Mouse (Mus musculus) forelimb bud, embryonic 11.5 days (tissue): ENCODE measurements at regions not wholly inside any gene's neighbourhood (a gene's known extent, or its start where the extent isn't known, plus 50 kb on each side); places are given as distances from the start of the nearest gene placed in this dataset.

ENCODE experiments used
- DNase-seq: peaks from one replicate; pipeline ENCODE4 v3.0.0-alpha.2; 2012; ENCODE audit warnings: low read depth, low spot score

- no peak for DNase-seq
Observed at GRCm38 (mm10) chr15:37166744-37167143, 159.2 kb upstream of the Zfp706 start.

DNA sequence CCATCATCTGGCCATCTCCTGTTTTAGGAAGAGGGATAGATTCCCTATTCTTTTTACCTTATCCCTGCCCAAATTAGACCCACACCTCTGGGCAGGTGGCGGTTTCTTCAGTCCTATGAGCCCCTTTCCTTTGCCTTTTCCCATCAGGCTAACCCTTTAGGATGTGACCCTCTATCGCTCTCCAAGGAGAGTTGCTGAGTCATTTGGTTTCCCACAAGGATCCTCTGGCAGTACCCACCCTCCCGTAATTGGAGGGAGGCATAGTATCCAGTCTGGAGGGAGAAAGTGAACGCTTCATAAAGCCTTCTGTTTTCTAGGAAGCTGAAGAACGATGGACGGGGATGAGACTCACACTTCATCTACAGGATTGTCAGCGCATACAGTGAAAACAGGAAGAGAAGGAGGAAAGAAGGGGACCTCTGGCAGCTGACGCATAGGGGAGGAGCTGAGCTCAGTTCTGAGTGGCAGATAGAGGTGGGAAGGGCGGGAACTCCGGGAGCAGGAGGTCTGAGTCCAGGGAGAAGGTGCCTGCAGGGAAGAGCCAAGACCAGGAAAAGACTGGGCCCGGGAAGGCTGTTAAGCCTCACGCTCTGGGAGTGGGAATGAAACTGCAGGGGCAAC lies 158.4 kb upstream of the Zfp706 start:
- no peak for DNase-seq

GRCm38 (mm10) chr15:37165216-37165615 lies 157.6 kb upstream of the Zfp706 start:
- DNase-seq: no peak

DNA sequence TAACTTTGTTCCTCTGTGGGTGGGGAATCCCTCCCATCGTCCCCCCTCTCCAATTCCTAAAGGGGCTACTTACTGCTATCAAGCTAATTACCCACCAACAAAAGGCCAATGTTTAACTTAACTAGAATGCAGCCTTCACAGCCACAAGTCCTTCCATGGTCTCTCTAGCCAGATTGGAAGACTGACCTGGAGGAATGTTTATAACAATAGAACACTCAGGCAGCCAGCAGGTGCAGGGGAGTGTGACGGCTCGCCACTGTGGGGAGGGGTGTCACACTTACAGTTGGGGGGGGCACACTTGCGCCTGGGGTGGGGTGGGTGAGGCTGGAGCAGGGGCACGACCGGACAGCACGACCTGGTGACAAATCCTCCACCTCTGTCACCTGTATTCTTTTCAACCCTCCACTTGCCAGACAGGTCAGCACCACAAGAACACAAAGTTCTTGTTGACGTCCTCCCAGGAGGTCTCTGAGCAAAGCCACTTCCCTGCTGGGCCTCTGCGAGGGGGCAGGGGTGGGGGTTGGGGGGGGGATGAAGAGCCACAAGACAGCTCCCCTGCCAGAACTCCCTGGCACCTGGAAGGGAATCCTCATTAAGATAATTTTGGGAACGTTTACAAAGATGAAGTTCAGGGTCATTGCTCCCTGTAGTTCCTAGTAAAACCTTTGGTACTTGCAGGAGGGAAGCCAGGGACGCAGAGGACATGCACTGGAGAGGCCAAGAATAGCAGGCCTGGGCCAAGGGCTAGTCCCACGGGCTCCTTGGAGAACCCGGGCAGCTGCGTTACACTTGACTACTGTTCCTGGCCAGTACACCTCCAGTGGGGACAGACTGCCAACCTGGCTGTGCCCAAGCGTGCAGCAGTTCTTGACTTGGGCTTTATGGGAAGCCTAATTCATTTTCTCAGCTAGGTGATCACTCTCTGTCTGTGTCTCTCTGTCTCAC lies 156.9 kb upstream of the Zfp706 start:
- no peak for DNase-seq

- DNase-seq: no peak
Observed at GRCm38 (mm10) chr15:37159956-37160355, 152.4 kb upstream of the Zfp706 start.

DNA sequence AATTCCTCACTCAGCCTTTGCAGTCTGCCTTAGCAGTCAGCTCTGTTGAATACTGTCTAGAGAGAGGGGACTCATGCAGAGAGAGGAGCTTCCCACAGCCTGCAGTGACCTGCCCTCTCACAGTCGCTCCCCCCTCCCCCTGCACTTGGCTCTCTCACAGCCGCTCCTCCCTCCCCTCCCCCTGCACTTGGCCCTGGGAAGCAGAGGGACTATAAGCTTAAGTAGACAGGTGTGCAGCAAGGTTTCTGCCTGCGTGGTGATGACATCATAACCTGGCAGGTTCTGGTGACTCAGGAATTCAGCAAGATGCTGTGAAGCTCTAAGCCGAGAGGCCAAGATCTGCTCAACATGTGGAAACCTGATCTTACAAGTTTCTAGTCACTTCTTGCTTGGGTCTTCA lies 151.8 kb upstream of the Zfp706 start:
- peak; percentile 40 for DNase-seq

GRCm38 (mm10) chr15:37157386-37157785 lies 149.8 kb upstream of the Zfp706 start:
- no peak for DNase-seq

DNA sequence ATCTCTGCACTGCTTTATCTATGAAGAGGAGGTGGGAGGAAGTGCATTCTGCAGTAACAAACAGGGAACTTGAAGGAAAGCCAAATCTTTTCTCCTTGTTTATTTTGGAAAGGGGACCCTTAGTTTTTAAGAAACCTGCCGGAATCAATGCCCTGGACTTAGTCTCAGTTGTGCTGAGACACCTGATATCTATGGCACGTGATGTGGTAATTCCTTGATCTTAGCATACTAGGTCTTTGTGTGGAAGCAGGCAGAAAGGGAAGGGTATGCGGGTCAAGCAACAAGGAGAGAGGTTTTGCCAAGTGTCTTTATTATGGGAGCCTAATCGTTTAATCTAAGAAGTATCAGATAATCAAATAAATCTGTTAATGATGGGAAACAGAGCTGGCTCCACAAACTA lies 147.4 kb upstream of the Zfp706 start:
- DNase-seq: no peak

GRCm38 (mm10) chr15:37153177-37153576 lies 145.6 kb upstream of the Zfp706 start:
- no peak for DNase-seq

DNA sequence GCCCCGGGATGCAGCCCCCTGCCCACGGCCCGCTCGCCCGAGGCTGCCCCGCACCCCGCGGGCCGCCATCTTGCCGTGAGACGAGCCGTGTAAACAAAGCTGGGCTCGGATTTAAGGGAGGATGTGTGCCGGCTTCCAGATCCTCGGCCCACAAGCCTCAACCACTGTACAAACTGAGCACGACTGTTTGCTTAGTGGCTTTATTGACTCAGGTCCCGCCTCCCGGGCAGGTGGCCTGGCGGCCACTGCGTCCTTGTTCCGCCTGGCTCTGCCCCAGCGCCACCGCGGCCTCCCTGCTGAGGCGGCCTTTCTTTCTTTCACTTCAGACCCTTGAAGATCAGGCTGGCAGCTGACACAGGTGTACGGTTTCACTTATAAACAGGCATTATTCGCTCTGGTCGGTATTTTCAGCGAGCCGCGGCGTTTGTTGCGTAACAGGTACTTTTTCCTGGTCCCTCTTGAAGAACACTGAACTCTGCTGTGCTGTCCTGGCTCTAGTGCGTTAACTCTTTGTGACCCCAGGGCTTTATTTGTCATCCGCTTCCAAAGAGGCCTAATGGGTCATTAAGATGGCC lies 128.1 kb upstream of the Zfp706 start:
- peak; percentile 69 for DNase-seq

DNA sequence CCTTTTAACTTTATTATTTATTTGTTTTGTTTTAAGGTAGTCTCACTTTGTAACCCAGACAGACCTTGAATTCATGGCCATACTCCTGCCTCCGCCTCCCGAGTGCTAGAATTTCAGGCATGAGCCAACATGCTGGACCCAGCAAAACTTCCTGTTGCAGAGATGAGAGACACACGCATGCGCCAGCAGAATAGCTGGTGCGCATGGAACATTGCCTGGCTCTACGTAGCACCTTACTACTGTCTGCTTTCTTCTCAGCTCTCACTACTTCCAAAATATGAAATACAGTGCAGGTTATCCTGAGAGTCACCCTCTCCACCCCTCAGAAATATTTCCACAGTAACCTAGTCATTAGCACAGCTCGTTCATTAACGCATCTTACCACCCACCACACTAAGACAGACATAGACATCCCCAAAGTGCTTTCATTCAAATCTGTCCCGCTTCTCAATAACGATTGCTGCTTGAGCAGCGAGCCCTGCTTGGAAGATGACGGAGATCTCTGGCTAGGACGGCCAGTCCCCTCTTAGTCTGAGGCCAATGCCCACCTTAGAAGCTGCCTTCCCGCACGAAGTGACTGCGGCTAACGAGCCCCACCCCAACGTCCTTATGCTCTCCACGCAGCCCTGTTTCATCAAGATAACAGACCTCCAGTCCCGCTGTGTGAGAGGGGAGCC lies 127.5 kb upstream of the Zfp706 start:
- no peak for DNase-seq

- DNase-seq: no peak
Observed at GRCm38 (mm10) chr15:37134386-37134785, 126.8 kb upstream of the Zfp706 start.

DNA sequence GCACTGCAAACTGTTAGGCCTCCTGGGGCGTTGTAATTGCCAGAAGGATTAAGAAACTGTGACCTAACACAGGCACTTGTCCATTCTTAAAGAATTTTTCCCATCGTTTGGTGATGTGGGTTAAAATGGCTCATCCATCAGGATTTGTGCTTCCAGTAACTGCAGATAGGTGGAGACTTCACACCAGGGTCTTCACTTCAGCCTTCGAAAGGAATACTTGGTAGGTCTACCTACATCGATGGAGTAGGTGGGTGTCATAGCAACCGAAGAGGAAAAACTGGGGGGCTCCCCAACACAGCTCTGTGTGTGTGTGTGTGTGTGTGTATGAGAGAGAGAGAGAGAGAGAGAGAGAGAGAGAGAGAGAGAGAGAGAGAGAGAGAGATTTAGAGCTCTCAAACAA lies 126.3 kb upstream of the Zfp706 start:
- DNase-seq: no peak

- no peak for DNase-seq
Observed at GRCm38 (mm10) chr15:37127681-37128080, 120.1 kb upstream of the Zfp706 start.

DNA sequence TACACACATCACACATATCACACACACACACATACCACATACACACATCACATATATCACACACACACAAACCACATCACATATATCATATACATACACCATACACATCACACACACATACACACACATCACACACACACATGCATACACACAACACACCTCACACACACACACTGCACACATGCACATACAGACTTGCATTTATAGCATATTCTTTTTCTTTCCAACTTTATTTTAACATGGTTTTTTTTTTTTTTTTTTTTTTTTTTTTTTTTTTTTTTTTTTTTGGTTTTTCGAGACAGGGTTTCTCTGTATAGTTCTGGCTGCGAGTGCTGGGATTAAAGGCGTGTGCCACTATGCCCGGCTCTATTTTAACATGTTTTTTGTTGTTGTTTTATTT lies 119.6 kb upstream of the Zfp706 start:
- no peak for DNase-seq

DNA sequence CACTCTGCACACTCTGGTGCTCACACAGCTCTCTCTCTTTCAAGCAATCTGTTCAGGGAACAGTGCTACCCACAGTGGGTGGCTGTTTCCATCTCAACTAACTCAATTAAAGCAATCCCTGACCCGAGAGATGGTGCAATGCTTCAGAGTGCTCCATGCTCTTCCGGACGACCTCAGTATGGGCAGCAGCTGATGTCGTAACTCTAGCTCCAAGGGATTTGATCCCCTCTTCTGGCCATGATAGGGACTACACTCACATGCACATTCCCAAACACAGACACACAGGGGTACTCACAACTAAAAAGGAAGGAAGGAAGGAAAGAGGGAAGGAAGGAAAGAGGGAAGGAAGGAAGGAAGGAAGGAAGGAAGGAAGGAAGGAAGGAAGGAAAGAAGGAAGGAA lies 118.2 kb upstream of the Zfp706 start:
- no peak for DNase-seq

- no peak for DNase-seq
Observed at GRCm38 (mm10) chr15:37124951-37125350, 117.4 kb upstream of the Zfp706 start.

GRCm38 (mm10) chr15:37124299-37124698 lies 116.7 kb upstream of the Zfp706 start:
- DNase-seq: no peak

DNA sequence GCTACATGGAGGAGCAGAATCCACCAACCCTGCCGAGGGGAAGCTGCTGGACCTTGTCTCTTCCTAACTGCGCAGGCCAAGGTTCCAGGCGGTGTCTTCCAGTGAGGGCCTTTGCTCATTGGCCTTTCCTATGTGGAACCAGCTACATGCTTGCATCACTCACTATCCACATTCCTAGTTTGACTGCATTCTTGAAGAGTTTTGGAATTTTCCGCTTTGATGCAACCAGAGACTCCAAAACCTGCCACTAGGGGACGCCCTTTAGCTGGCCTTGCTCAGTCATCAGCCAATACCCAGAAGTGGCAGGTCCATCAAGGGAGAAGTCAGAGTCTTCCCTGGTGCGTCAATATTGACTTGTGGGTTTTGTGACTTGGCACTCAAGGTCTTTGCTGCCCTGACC lies 112.8 kb upstream of the Zfp706 start:
- DNase-seq: peak; percentile 89

GRCm38 (mm10) chr15:37114119-37114518 lies 106.5 kb upstream of the Zfp706 start:
- DNase-seq: peak; percentile 90

- DNase-seq: no peak
Observed at GRCm38 (mm10) chr15:37110462-37110861, 102.9 kb upstream of the Zfp706 start.

DNA sequence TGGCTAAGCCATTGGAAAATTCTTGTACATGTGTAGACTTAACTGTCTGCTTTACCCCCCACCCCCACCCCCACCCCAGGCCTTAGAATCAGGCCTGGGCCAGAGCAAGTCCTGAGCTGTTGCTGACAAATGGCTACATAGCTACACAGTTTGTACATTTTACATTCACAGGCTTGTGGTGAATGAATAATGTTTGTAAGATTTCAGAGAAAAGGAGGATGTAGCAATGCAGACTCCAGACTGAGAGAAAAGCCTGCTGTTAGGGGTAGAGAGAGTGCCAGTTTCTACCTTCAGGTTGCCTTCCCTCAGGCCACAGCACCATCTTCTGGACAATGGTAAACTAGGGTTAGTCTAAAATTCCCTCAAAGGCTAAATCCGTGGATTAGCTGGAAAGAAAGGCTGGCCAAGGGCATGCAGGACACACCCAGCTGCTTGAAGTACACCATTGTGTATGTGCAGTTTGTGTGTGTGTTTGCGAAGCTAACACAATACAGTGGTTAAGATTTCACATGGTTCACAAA lies 94.5 kb upstream of the Zfp706 start:
- no peak for DNase-seq
